Mouse (Mus musculus) CD8-positive naive resting alpha-beta T cell, adult 2 months (primary cell): Measurements from ENCODE around the gene Pard6a.
A peak's percentile ranks its signal among the peaks of the same experiment; 100 is the strongest.

ENCODE experiments used
- DNase-seq, 2 experiments: peaks; one replicate each; pipeline ENCODE4 v3.0.0; 2022; ENCODE audit warnings: low read depth in 2 of 2, low spot score in 2 of 2

The Pard6a gene

GRCm38 (mm10) chr8:105700966-105701824 is at the start of gene Pard6a, which contains the start of gene Acd:
Gene Pard6a, plus strand, starts transcription at chr8:105701148.
Gene Acd, minus strand, starts transcription at chr8:105701102.
- peak; percentile 88 to 94 for DNase-seq

GRCm38 (mm10) chr8:105657641-105658040 is 43.3 kb upstream of the Pard6a start:
- DNase-seq: no peak

DNA sequence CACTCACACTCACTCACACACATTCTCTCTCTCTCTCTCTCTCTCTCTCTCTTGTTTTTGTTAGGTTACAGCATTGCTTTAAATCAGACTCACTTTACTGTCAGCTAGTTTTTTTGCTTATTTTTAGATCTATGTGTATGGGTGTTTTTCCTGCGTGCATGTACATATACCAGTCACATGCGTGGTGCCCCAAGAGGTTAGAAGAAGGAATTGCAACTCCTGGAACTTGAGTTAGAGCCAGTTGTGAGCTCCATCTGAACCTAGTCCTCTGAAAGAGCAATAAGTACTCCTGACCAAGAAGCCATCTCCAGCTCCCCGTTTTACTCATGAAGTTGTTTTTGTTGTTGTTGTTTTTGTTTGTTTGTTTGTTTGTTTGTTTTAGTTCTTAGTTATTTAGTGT is 39.8 kb upstream of the Pard6a start:
- DNase-seq: peak; percentile 35 to 55

GRCm38 (mm10) chr8:105677891-105678290 is 23.1 kb upstream of the Pard6a start:
- DNase-seq: no peak

GRCm38 (mm10) chr8:105685325-105685724 is 15.6 kb upstream of the Pard6a start:
- no peak for DNase-seq

DNA sequence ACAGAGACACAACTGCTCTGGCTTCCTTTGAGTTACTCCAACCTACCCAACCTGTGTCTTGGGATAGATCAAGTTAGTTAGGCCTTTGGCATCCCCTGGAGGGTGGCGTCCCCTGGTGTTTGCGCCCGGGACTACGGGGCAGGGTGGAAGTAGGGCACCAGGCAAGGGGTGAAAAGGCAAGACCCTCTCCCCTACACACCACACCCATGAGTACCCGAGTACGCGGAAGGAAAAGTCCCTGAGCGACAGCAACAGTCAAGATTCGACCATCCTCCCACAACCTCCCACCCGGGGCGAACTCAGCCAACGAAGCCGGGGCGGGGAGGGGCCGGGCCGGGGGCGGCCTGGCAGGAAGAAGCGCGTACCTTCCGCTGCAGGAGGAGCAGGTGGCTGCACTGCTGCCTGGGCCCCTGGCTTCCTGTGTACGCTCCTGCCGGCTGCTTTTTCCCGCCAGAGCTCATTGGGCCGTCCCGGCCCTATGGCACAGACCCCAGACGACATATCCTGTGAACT is 15.1 kb upstream of the Pard6a start, which contains the start of gene Carmil2:
Carmil2 (plus strand) TSS at position 479 of the 513 bp plus-strand sequence.
- DNase-seq: peak; percentile 84 to 95

GRCm38 (mm10) chr8:105686551-105686950 is 14.4 kb upstream of the Pard6a start:
- no peak for DNase-seq

DNA sequence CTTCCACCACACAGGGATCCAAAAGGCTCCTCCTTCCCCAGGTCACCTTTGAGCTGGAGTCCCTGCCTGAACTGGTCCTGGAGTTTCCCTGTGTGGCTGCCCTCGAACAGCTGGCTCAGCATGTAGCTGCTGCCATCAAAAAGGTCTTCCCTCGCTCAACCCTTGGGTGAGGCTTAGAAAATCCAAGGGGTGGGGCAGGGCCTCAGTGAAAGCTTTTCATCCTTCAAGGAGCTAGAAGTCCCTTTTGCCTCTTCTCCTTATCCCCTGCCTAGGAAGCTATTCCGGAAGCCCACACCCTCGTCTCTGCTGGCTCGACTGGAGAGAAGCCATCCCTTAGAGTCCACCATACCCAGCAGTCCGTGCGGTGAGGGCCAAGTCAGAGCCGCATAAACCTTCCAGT is 13.4 kb upstream of the Pard6a start:
- no peak for DNase-seq

GRCm38 (mm10) chr8:105688242-105688752 is 12.7 kb upstream of the Pard6a start:
- no peak for DNase-seq

- no peak for DNase-seq
Measured at GRCm38 (mm10) chr8:105689256-105689982, 11.5 kb upstream of the Pard6a start.

GRCm38 (mm10) chr8:105689983-105690360 is 11.0 kb upstream of the Pard6a start:
- DNase-seq: no peak

GRCm38 (mm10) chr8:105690978-105691377 is 10.0 kb upstream of the Pard6a start:
- DNase-seq: no peak

DNA sequence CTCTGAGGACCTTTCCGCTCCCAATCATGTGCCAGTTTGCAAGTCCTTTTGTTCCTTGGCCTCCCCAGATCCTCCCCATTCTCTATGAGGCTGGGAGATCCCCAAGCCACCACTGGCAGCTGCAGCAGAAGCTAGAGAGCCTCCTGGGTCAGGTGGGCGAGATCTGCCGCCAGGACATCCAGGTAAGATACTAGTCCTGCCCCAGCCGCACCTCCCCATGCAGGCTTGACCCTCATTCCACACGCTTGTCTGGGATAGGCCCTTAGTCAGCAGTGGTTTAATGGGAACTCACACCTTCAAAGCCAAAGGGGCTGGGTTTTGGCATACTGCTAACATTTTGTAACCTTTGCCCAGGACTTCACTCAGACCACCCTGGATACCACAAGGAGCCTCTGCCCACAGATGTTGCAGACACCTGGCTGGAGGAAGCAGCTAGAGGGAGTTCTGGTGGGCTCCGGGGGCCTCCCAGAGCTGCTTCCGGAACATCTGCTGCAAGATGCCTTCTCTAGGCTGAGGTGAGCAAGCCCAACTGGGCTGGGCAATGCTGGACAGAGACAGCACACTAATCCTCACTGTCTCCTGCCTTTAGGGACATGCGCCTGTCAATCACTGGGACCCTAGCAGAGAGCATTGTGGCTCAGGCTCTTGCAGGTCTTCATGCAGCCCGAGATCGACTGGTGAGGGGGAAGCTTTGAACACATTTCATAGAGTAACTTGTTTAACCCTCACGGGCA is 8.3 kb upstream of the Pard6a start:
- DNase-seq: no peak

GRCm38 (mm10) chr8:105693648-105694047 is 7.3 kb upstream of the Pard6a start:
- no peak for DNase-seq

- no peak for DNase-seq
Measured at GRCm38 (mm10) chr8:105694051-105694799, 6.7 kb upstream of the Pard6a start.

GRCm38 (mm10) chr8:105695080-105695780 is 5.7 kb upstream of the Pard6a start:
- no peak for DNase-seq

- DNase-seq: no peak
Measured at GRCm38 (mm10) chr8:105697196-105697780, 3.7 kb upstream of the Pard6a start.

DNA sequence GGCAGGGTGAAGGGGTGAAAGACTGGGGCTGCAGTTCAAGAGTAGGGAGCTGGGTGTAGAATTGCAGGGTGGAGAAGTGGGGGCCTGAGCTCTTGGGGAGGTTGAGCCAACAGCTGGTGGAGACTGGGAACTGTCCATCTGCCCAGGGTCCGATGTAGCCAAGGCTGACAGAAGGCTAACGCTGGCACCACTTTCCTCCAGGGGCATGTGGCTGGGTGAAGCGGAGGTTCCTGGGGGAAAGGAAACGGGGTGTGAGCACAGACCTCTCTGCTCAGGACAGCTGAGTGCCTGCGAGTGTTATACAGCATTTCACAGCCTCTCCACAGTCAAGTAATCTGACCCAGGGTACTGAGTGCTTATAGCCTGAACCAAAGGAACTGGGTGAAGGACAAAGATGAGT is 2.2 kb upstream of the Pard6a start:
- no peak for DNase-seq

- DNase-seq: no peak
Measured at GRCm38 (mm10) chr8:105699488-105700215, 1.3 kb upstream of the Pard6a start.
